Mouse (Mus musculus) gastrocnemius, postnatal 4 days (tissue): ENCODE measurements around the gene Smim1. TPM values are rescaled to one million over a fixed set of nuclear protein-coding genes. Genes with fewer than 3 reads are reported as not detected.

ENCODE experiments used
- DNase-seq, 2 experiments: peaks; one replicate each; pipeline ENCODE4 v3.0.0; 2021 to 2022; ENCODE audit warnings: low spot score in 2 of 2, mixed read lengths in 2 of 2
- long read RNA-seq, 2 experiments: library from polyadenylated mRNA; stranded (forward); transcript quantifications; one replicate each; pipeline ENCODE4 v2.0.0; 2021
- total RNA-seq, 2 experiments: library from RNA; stranded (reverse); gene quantifications; 2 replicates each; pipeline ENCODE4 v1.2.3; 2021

Smim1 gene
- 10 to 100 TPM; 27.2 to 37.8 TPM for total RNA-seq
- long read RNA-seq, experiment 1, partial matches to known transcripts = 0 of 18 reads
- long read RNA-seq, experiment 1, other reads (novel, unspliced or antisense) = 16 of 18 reads
- long read RNA-seq, experiment 2, full-length matches to known transcripts = 9 of 23 reads
- long read RNA-seq, experiment 2, partial matches to known transcripts = 3 of 23 reads
- long read RNA-seq, experiment 2, other reads (novel, unspliced or antisense) = 11 of 23 reads

GRCm38 (mm10) chr4:154025641-154026440, at the start of gene Smim1:
Smim1 (minus strand) TSS chr4:154026230.
- DNase-seq = peak; percentile 55 to 81

GRCm38 (mm10) chr4:154071941-154072340, 45.9 kb upstream of the Smim1 start:
- no peak for DNase-seq

GRCm38 (mm10) chr4:154071521-154071920, 45.5 kb upstream of the Smim1 start:
- DNase-seq = no peak

GRCm38 (mm10) chr4:154070896-154071295, 44.9 kb upstream of the Smim1 start:
- peak in 1 of 2 experiments; percentile 37 for DNase-seq

GRCm38 (mm10) chr4:154064827-154065773, 39.1 kb upstream of the Smim1 start:
- DNase-seq = no peak

- DNase-seq = peak in 1 of 2 experiments; percentile 57
Observed at GRCm38 (mm10) chr4:154057696-154058095, 31.7 kb upstream of the Smim1 start.

- DNase-seq = no peak
Observed at GRCm38 (mm10) chr4:154056661-154057060, 30.6 kb upstream of the Smim1 start.

- no peak for DNase-seq
Observed at GRCm38 (mm10) chr4:154056046-154056445, 30.0 kb upstream of the Smim1 start.

GRCm38 (mm10) chr4:154055482-154055881, 29.5 kb upstream of the Smim1 start:
- DNase-seq = no peak

- DNase-seq = no peak
Observed at GRCm38 (mm10) chr4:154053065-154053464, 27.0 kb upstream of the Smim1 start.

- DNase-seq = no peak
Observed at GRCm38 (mm10) chr4:154051401-154051800, 25.4 kb upstream of the Smim1 start.

GRCm38 (mm10) chr4:154045837-154046236, 19.8 kb upstream of the Smim1 start:
- no peak for DNase-seq

GRCm38 (mm10) chr4:154042577-154042976, 16.5 kb upstream of the Smim1 start, which contains the start of gene Ccdc27:
Ccdc27 (minus strand) TSS chr4:154042677.
- no peak for DNase-seq

GRCm38 (mm10) chr4:154037123-154037522, 11.1 kb upstream of the Smim1 start:
- DNase-seq = no peak

GRCm38 (mm10) chr4:154028646-154029045, 2.6 kb upstream of the Smim1 start:
- DNase-seq = no peak

GRCm38 (mm10) chr4:154028066-154028465, 2.0 kb upstream of the Smim1 start:
- DNase-seq = no peak

GRCm38 (mm10) chr4:154026441-154026761, 371 bp upstream of the Smim1 start:
- no peak for DNase-seq

GRCm38 (mm10) chr4:154024729-154025521, 1.1 kb downstream of the Smim1 start:
- no peak for DNase-seq

GRCm38 (mm10) chr4:154023754-154024601, 2.1 kb downstream of the Smim1 start:
- no peak for DNase-seq

- DNase-seq = no peak
Observed at GRCm38 (mm10) chr4:154022844-154023243, 3.2 kb downstream of the Smim1 start.
